Mouse (Mus musculus) liver, embryonic 13.5 days (tissue): ENCODE measurements around the gene Comp. TPM values are rescaled to one million over a fixed set of nuclear protein-coding genes. Genes with fewer than 3 reads are reported as not detected.

ENCODE experiments used
- ATAC-seq: fragments of 200-750 bp; cut with Nextera tagmentation; 2 replicates; pipeline ENCODE4 v1.8.0; 2017; ENCODE audit warnings: low read depth, mild to moderate bottlenecking, moderate number of reproducible peaks, moderate library complexity
- DNase-seq: peaks from one replicate; pipeline ENCODE4 v3.0.0; 2022
- H3K27ac ChIP-seq: fragments of 300-500 bp; sonication (generic); 2 replicates; pipeline ENCODE4 v1.5.1; 2015; ENCODE audit warnings: moderate library complexity, mild to moderate bottlenecking, inconsistent platforms
- H3K27me3 ChIP-seq: fragments of 300-500 bp; sonication (generic); 2 replicates; pipeline ENCODE4 v1.6.1; 2015; ENCODE audit warnings: mild to moderate bottlenecking, inconsistent platforms
- H3K36me3 ChIP-seq: fragments of 300-500 bp; sonication (generic); 2 replicates; pipeline ENCODE4 v1.6.1; 2015; ENCODE audit warnings: mild to moderate bottlenecking, inconsistent platforms
- H3K4me1 ChIP-seq: fragments of 300-500 bp; sonication (generic); replicated peaks from 2 replicates; pipeline ENCODE4 v1.6.1; 2015; ENCODE audit warnings: inconsistent platforms
- H3K4me2 ChIP-seq: fragments of 300-500 bp; sonication (generic); 2 replicates; pipeline ENCODE4 v1.6.1; 2015; ENCODE audit warnings: inconsistent platforms, mild to moderate bottlenecking, moderate library complexity
- H3K4me3 ChIP-seq: fragments of 300-500 bp; sonication (generic); replicated peaks from 2 replicates; pipeline ENCODE4 v1.5.1; 2015; ENCODE audit warnings: mild to moderate bottlenecking, inconsistent platforms
- H3K9ac ChIP-seq: fragments of 300-500 bp; sonication (generic); 2 replicates; pipeline ENCODE4 v1.6.1; 2015; ENCODE audit warnings: mild to moderate bottlenecking, inconsistent platforms
- H3K9me3 ChIP-seq: fragments of 300-500 bp; sonication (generic); replicated peaks from 2 replicates; pipeline ENCODE4 v1.6.1; 2016; ENCODE audit warnings: inconsistent platforms
- WGBS: fragments of 180-500 bp; shearing (Covaris S2); methylation state at CpG from one replicate; pipeline ENCODE4 v1.1.7; 2015; ENCODE audit not compliant: insufficient replicate concordance; 5-methylcytosine and 5-hydroxymethylcytosine counted together
- polyA plus RNA-seq: library from polyadenylated mRNA; unstranded; fragments of >200 nt; fragmentation: Nextera tagmentation; extraction: Ambion mirVana; gene quantifications from 2 replicates; pipeline ENCODE4 v1.2.1, GENCODE M21; 2015

Gene Comp
- polyA plus RNA-seq, 1 experiment from 2014 or later = 0.48 TPM

GRCm38 (mm10) chr8:70418954-70419353 lies 45.6 kb downstream of the Comp start:
- ATAC-seq (no peak), DNase-seq (no peak)
- H3K4me3 ChIP-seq = no peak overlapping the region
- peaks cover 93% of the 10 kb centered on the region for H3K4me1 ChIP-seq
- H3K9ac ChIP-seq = no peak overlapping the region
- no peaks in the 10 kb centered on the region for H3K36me3 ChIP-seq
- 79% methylated on average over 14 of the region's 14 CpGs for WGBS
- H3K27ac ChIP-seq = no peak overlapping the region
- H3K4me2 ChIP-seq = no peak overlapping the region
- H3K27me3 ChIP-seq = no peaks in the 10 kb centered on the region
- H3K9me3 ChIP-seq = no peaks in the 10 kb centered on the region

- 36% methylated on average over 11 of the region's 11 CpGs for WGBS
- no peaks in the 10 kb centered on the region for H3K9me3 ChIP-seq
- peak overlapping the region; percentile 50 for H3K9ac ChIP-seq
- H3K4me3 ChIP-seq = no peak overlapping the region
- peak; percentile 33 for DNase-seq
- no peaks in the 10 kb centered on the region for H3K36me3 ChIP-seq
- peak; percentile 47 for ATAC-seq
- no peaks in the 10 kb centered on the region for H3K27me3 ChIP-seq
- H3K4me1 ChIP-seq = peaks cover 93% of the 10 kb centered on the region
- H3K4me2 ChIP-seq = peak overlapping the region; percentile 20; the same call in 1 of the 2 replicates
- H3K27ac ChIP-seq = peak overlapping the region; percentile 84
These were observed 46.7 kb downstream of the Comp start for GRCm38 (mm10) chr8:70419879-70420643.

- H3K4me3 ChIP-seq = no peak overlapping the region
- 47% methylated on average over 18 of the region's 18 CpGs for WGBS
- no peaks in the 10 kb centered on the region for H3K9me3 ChIP-seq
- DNase-seq = no peak
- H3K4me1 ChIP-seq = peaks cover 93% of the 10 kb centered on the region
- H3K27me3 ChIP-seq = no peaks in the 10 kb centered on the region
- 0 out of 2 replicates have a peak overlapping the region, but pooled peaks have one; percentile 5 for H3K4me2 ChIP-seq
- peak overlapping the region; percentile 50 for H3K9ac ChIP-seq
- no peak for ATAC-seq
- no peaks in the 10 kb centered on the region for H3K36me3 ChIP-seq
- peak overlapping the region; percentile 84 for H3K27ac ChIP-seq
These were observed 48.2 kb downstream of the Comp start for GRCm38 (mm10) chr8:70421349-70422104.

- no peak overlapping the region for H3K4me3 ChIP-seq
- peak overlapping the region; percentile 34 for H3K9ac ChIP-seq
- DNase-seq (peak; percentile 81), ATAC-seq (peak; percentile 89)
- peak overlapping the region; percentile 84 for H3K27ac ChIP-seq
- H3K4me2 ChIP-seq = peak overlapping the region; percentile 19
- WGBS = 47% methylated on average over 2 of the region's 2 CpGs
- no peaks in the 10 kb centered on the region for H3K9me3 ChIP-seq
- no peaks in the 10 kb centered on the region for H3K36me3 ChIP-seq
- no peaks in the 10 kb centered on the region for H3K27me3 ChIP-seq
- H3K4me1 ChIP-seq = peaks cover 86% of the 10 kb centered on the region
These were observed 49.4 kb downstream of the Comp start for GRCm38 (mm10) chr8:70422722-70423121.

- WGBS = 50% methylated on average over 2 of the region's 2 CpGs
- no peaks in the 10 kb centered on the region for H3K36me3 ChIP-seq
- peak overlapping the region; percentile 61 for H3K27ac ChIP-seq
- H3K4me3 ChIP-seq = no peak overlapping the region
- H3K27me3 ChIP-seq = no peaks in the 10 kb centered on the region
- peaks cover 64% of the 10 kb centered on the region for H3K4me1 ChIP-seq
- no peak for ATAC-seq
- H3K9ac ChIP-seq = peak overlapping the region; percentile 39; the same call in 1 of the 2 replicates
- no peaks in the 10 kb centered on the region for H3K9me3 ChIP-seq
- no peak for DNase-seq
- H3K4me2 ChIP-seq = no peak overlapping the region
These were observed 53.0 kb downstream of the Comp start for GRCm38 (mm10) chr8:70426300-70426907.

GRCm38 (mm10) chr8:70431213-70431612 lies 57.9 kb downstream of the Comp start:
- H3K4me3 ChIP-seq = no peak overlapping the region
- ATAC-seq (no peak), DNase-seq (no peak)
- H3K9ac ChIP-seq = no peak overlapping the region
- 89% methylated on average over 4 of the region's 4 CpGs for WGBS
- H3K4me1 ChIP-seq = peaks cover 45% of the 10 kb centered on the region
- H3K27ac ChIP-seq = no peak overlapping the region
- no peaks in the 10 kb centered on the region for H3K9me3 ChIP-seq
- H3K36me3 ChIP-seq = no peaks in the 10 kb centered on the region
- H3K27me3 ChIP-seq = no peaks in the 10 kb centered on the region
- no peak overlapping the region for H3K4me2 ChIP-seq

Other genes with a start within 250 kb of the Comp start
- gene Nr2c2ap, start 242.2 kb upstream of the Comp start, polyA plus RNA-seq = 26.2 and 28.5 TPM in 2 replicates
- gene Rfxank, start 234.4 kb upstream of the Comp start, polyA plus RNA-seq = 6.6 and 7.1 TPM in 2 replicates
- gene Borcs8, start 234.1 kb upstream of the Comp start, polyA plus RNA-seq = 25.0 and 25.8 TPM in 2 replicates
- 0.08 and 0.17 TPM in 2 replicates for gene Mef2b, start 233.8 kb upstream of the Comp start, polyA plus RNA-seq
- gene Tmem161a, start 201.2 kb upstream of the Comp start, polyA plus RNA-seq = 27.8 and 31.4 TPM in 2 replicates
- 3.5 and 5.0 TPM in 2 replicates for gene Slc25a42, start 161.3 kb upstream of the Comp start, polyA plus RNA-seq
- gene Sugp2, start 139.3 kb upstream of the Comp start, polyA plus RNA-seq = 12.4 and 14.3 TPM in 2 replicates
- gene Armc6, start 139.1 kb upstream of the Comp start, polyA plus RNA-seq = 17.4 and 18.9 TPM in 2 replicates
- gene Homer3, start 90.7 kb upstream of the Comp start, polyA plus RNA-seq = 8.6 and 9.4 TPM in 2 replicates
- gene Ddx49, start 71.1 kb upstream of the Comp start, polyA plus RNA-seq = 32.4 and 34.1 TPM in 2 replicates
- 170 and 197 TPM in 2 replicates for gene Cope, start 71.0 kb upstream of the Comp start, polyA plus RNA-seq
- gene Cers1, start 57.8 kb upstream of the Comp start, polyA plus RNA-seq = 0.15 and 0.30 TPM in 2 replicates
- 0.17 and 0.29 TPM in 2 replicates for gene Gdf1, start 43.7 kb upstream of the Comp start, polyA plus RNA-seq
- 11.5 and 12.8 TPM in 2 replicates for gene Upf1, start 20.3 kb upstream of the Comp start, polyA plus RNA-seq
- gene Crtc1, start 66.0 kb downstream of the Comp start, polyA plus RNA-seq = 3.9 and 4.9 TPM in 2 replicates
- gene Klhl26, start 103.4 kb downstream of the Comp start, polyA plus RNA-seq = 6.7 and 7.0 TPM in 2 replicates
- 0.14 and 0.33 TPM in 2 replicates for gene Tmem59l, start 113.8 kb downstream of the Comp start, polyA plus RNA-seq
- gene Crlf1, start 119.6 kb downstream of the Comp start, polyA plus RNA-seq = 3.2 and 3.6 TPM in 2 replicates
- 81.2 and 82.3 TPM in 2 replicates for gene Rex1bd, start 133.2 kb downstream of the Comp start, polyA plus RNA-seq
- gene Uba52, start 137.2 kb downstream of the Comp start, polyA plus RNA-seq = 736 and 758 TPM in 2 replicates
- 177 and 182 TPM in 2 replicates for gene Fkbp8, start 154.2 kb downstream of the Comp start, polyA plus RNA-seq
- 36.2 TPM in 2 replicates for gene Kxd1, start 154.4 kb downstream of the Comp start, polyA plus RNA-seq
- 9.7 and 10.5 TPM in 2 replicates for gene Ell, start 165.9 kb downstream of the Comp start, polyA plus RNA-seq
- gene Isyna1, start 220.8 kb downstream of the Comp start, polyA plus RNA-seq = 82.8 and 84.9 TPM in 2 replicates
- 54.2 and 62.4 TPM in 2 replicates for gene Ssbp4, start 235.3 kb downstream of the Comp start, polyA plus RNA-seq
- 5.4 and 5.6 TPM in 2 replicates for gene Lrrc25, start 242.6 kb downstream of the Comp start, polyA plus RNA-seq